Mouse (Mus musculus): Measurements from ENCODE around the gene Asap2. TPM values are rescaled to one million over a fixed set of nuclear protein-coding genes. Genes with fewer than 3 reads are reported as not detected.

The Asap2 gene
- polyA plus RNA-seq, 1 experiment from 2014 or later, result 18.7 TPM

- no peaks in the 10 kb centered on the region for H3K9me3 ChIP-seq (replicated peaks)
- H3K27me3 ChIP-seq (ENCODE audit: low read depth, poor library complexity, severe bottlenecking), result no peaks in the 10 kb centered on the region
- H3K36me3 ChIP-seq, result no peaks in the 10 kb centered on the region
- no peak overlapping the region for H3K4me3 ChIP-seq
- 90% methylated on average over 3 of the region's 3 CpGs for WGBS
- H3K4me1 ChIP-seq, result peaks cover 40% of the 10 kb centered on the region
- DNase-seq (ENCODE audit: low spot score), result no peak
- no peak overlapping the region for H3K27ac ChIP-seq
Measured at GRCm38 (mm10) chr12:21122818-21123217, 132.6 kb downstream of the Asap2 start.

- H3K4me1 ChIP-seq, result peaks cover 44% of the 10 kb centered on the region
- no peaks in the 10 kb centered on the region for H3K36me3 ChIP-seq
- no peaks in the 10 kb centered on the region for H3K9me3 ChIP-seq (replicated peaks)
- H3K27me3 ChIP-seq (ENCODE audit: low read depth, poor library complexity, severe bottlenecking), result no peaks in the 10 kb centered on the region
- H3K27ac ChIP-seq, result no peak overlapping the region
- DNase-seq (ENCODE audit: low spot score), result no peak
- H3K4me3 ChIP-seq, result no peak overlapping the region
- WGBS, result 86% methylated on average over 5 of the region's 5 CpGs
Measured at GRCm38 (mm10) chr12:21123647-21124046, 133.4 kb downstream of the Asap2 start.

GRCm38 (mm10) chr12:21125675-21126470, 135.6 kb downstream of the Asap2 start:
- Histone ChIP-seq H3K9me3 (replicated peaks) (no peaks in the 10 kb centered on the region), H3K4me1 (peaks cover 44% of the 10 kb centered on the region), H3K27me3 (ENCODE audit: low read depth, poor library complexity, severe bottlenecking) (no peaks in the 10 kb centered on the region), H3K36me3 (no peaks in the 10 kb centered on the region), H3K4me3 (no peak overlapping the region), H3K27ac (no peak overlapping the region)
- 65% methylated on average over 10 of the region's 10 CpGs for WGBS
- DNase-seq (ENCODE audit: low spot score), result no peak

- Histone ChIP-seq H3K27ac (no peak overlapping the region), H3K36me3 (no peaks in the 10 kb centered on the region), H3K4me1 (peaks cover 49% of the 10 kb centered on the region), H3K9me3 (replicated peaks) (no peaks in the 10 kb centered on the region), H3K4me3 (no peak overlapping the region), H3K27me3 (ENCODE audit: low read depth, poor library complexity, severe bottlenecking) (no peaks in the 10 kb centered on the region)
- 90% methylated on average over 4 of the region's 4 CpGs for WGBS
- peak; percentile 18 for DNase-seq (ENCODE audit: low spot score)
Measured at GRCm38 (mm10) chr12:21126516-21126915, 136.3 kb downstream of the Asap2 start.

GRCm38 (mm10) chr12:21128930-21129869, 138.9 kb downstream of the Asap2 start:
- 87% methylated on average over 9 of the region's 9 CpGs for WGBS
- H3K36me3 ChIP-seq, result no peaks in the 10 kb centered on the region
- H3K4me1 ChIP-seq, result peaks cover 72% of the 10 kb centered on the region
- no peaks in the 10 kb centered on the region for H3K27me3 ChIP-seq (ENCODE audit: low read depth, poor library complexity, severe bottlenecking)
- no peaks in the 10 kb centered on the region for H3K9me3 ChIP-seq (replicated peaks)
- DNase-seq (ENCODE audit: low spot score), result no peak
- H3K4me3 ChIP-seq, result no peak overlapping the region
- H3K27ac ChIP-seq, result no peak overlapping the region

GRCm38 (mm10) chr12:21130274-21130823, 140.1 kb downstream of the Asap2 start:
- 89% methylated on average over 10 of the region's 10 CpGs for WGBS
- no peaks in the 10 kb centered on the region for H3K9me3 ChIP-seq (replicated peaks)
- peaks cover 75% of the 10 kb centered on the region for H3K4me1 ChIP-seq

GRCm38 (mm10) chr12:21132537-21132936, 142.3 kb downstream of the Asap2 start:
- WGBS, result 51% methylated on average over 10 of the region's 10 CpGs
- H3K4me3 ChIP-seq, result no peak overlapping the region
- H3K27me3 ChIP-seq (ENCODE audit: low read depth, poor library complexity, severe bottlenecking), result no peaks in the 10 kb centered on the region
- H3K9me3 ChIP-seq (replicated peaks), result no peaks in the 10 kb centered on the region
- H3K36me3 ChIP-seq, result 0 out of 2 replicates have a peak, but pooled peaks cover 3% of the 10 kb centered on the region
- no peak for DNase-seq (ENCODE audit: low spot score)
- H3K27ac ChIP-seq, result no peak overlapping the region
- peaks cover 70% of the 10 kb centered on the region for H3K4me1 ChIP-seq

More at GRCm38 (mm10) chr12:21130274-21130823, 140.1 kb downstream of the Asap2 start:
- H3K4me3 ChIP-seq, result no peak overlapping the region
- no peak for DNase-seq (ENCODE audit: low spot score)
- no peaks in the 10 kb centered on the region for H3K27me3 ChIP-seq (ENCODE audit: low read depth, poor library complexity, severe bottlenecking)
- H3K27ac ChIP-seq, result no peak overlapping the region
- 0 out of 2 replicates have a peak, but pooled peaks cover 3% of the 10 kb centered on the region for H3K36me3 ChIP-seq

- no peak overlapping the region for H3K4me3 ChIP-seq
- 68% methylated on average over 4 of the region's 4 CpGs for WGBS
- DNase-seq (ENCODE audit: low spot score), result no peak
- 0 out of 2 replicates have a peak, but pooled peaks cover 3% of the 10 kb centered on the region for H3K36me3 ChIP-seq
- no peak overlapping the region; the same call in 1 of the 2 replicates for H3K27ac ChIP-seq
- no peaks in the 10 kb centered on the region for H3K9me3 ChIP-seq (replicated peaks)
- H3K27me3 ChIP-seq (ENCODE audit: low read depth, poor library complexity, severe bottlenecking), result no peaks in the 10 kb centered on the region
- H3K4me1 ChIP-seq, result peaks cover 66% of the 10 kb centered on the region
Measured at GRCm38 (mm10) chr12:21133031-21133430, 142.8 kb downstream of the Asap2 start.

GRCm38 (mm10) chr12:21133972-21134859, 144.0 kb downstream of the Asap2 start:
- H3K27me3 ChIP-seq (ENCODE audit: low read depth, poor library complexity, severe bottlenecking), result no peaks in the 10 kb centered on the region
- peak overlapping the region; percentile 50; the same call in 1 of the 2 replicates for H3K27ac ChIP-seq
- DNase-seq (ENCODE audit: low spot score), result no peak
- no peak overlapping the region for H3K4me3 ChIP-seq
- no peaks in the 10 kb centered on the region for H3K9me3 ChIP-seq (replicated peaks)
- H3K36me3 ChIP-seq, result 0 out of 2 replicates have a peak, but pooled peaks cover 3% of the 10 kb centered on the region
- WGBS, result 54% methylated on average over 17 of the region's 17 CpGs
- H3K4me1 ChIP-seq, result peaks cover 67% of the 10 kb centered on the region

GRCm38 (mm10) chr12:21135651-21136461, 145.6 kb downstream of the Asap2 start:
- 0 out of 2 replicates have a peak, but pooled peaks cover 3% of the 10 kb centered on the region for H3K36me3 ChIP-seq
- WGBS, result 52% methylated on average over 8 of the region's 8 CpGs
- H3K27ac ChIP-seq, result no peak overlapping the region; the same call in 1 of the 2 replicates
- H3K4me1 ChIP-seq, result peaks cover 73% of the 10 kb centered on the region
- no peaks in the 10 kb centered on the region for H3K9me3 ChIP-seq (replicated peaks)
- H3K4me3 ChIP-seq, result no peak overlapping the region
- no peak for DNase-seq (ENCODE audit: low spot score)
- H3K27me3 ChIP-seq (ENCODE audit: low read depth, poor library complexity, severe bottlenecking), result no peaks in the 10 kb centered on the region

- no peaks in the 10 kb centered on the region for H3K9me3 ChIP-seq (replicated peaks)
- no peak for DNase-seq (ENCODE audit: low spot score)
- H3K4me3 ChIP-seq, result no peak overlapping the region
- H3K27me3 ChIP-seq (ENCODE audit: low read depth, poor library complexity, severe bottlenecking), result no peaks in the 10 kb centered on the region
- H3K4me1 ChIP-seq, result peaks cover 71% of the 10 kb centered on the region
- 0 out of 2 replicates have a peak, but pooled peaks cover 3% of the 10 kb centered on the region for H3K36me3 ChIP-seq
- H3K27ac ChIP-seq, result no peak overlapping the region
- WGBS, result 90% methylated on average over 2 of the region's 2 CpGs
Measured at GRCm38 (mm10) chr12:21136462-21136751, 146.1 kb downstream of the Asap2 start.
